Mouse (Mus musculus) urinary bladder, adult 2 months (tissue): ENCODE data around the gene Actr3. TPM values are rescaled to one million over a fixed set of nuclear protein-coding genes. Genes with fewer than 3 reads are reported as not detected.

ENCODE experiments used
- DNase-seq: peaks from one replicate; pipeline ENCODE4 v3.0.0; 2022; ENCODE audit warnings: low spot score
- polyA plus RNA-seq: library from polyadenylated mRNA; depleted of rRNA; stranded (reverse); fragments of >200 nt; gene quantifications from 2 replicates; pipeline ENCODE4 v1.2.3, GENCODE M21; 2012; rRNA removed

The Actr3 gene
- 105 and 131 TPM in 2 replicates for polyA plus RNA-seq

DNA sequence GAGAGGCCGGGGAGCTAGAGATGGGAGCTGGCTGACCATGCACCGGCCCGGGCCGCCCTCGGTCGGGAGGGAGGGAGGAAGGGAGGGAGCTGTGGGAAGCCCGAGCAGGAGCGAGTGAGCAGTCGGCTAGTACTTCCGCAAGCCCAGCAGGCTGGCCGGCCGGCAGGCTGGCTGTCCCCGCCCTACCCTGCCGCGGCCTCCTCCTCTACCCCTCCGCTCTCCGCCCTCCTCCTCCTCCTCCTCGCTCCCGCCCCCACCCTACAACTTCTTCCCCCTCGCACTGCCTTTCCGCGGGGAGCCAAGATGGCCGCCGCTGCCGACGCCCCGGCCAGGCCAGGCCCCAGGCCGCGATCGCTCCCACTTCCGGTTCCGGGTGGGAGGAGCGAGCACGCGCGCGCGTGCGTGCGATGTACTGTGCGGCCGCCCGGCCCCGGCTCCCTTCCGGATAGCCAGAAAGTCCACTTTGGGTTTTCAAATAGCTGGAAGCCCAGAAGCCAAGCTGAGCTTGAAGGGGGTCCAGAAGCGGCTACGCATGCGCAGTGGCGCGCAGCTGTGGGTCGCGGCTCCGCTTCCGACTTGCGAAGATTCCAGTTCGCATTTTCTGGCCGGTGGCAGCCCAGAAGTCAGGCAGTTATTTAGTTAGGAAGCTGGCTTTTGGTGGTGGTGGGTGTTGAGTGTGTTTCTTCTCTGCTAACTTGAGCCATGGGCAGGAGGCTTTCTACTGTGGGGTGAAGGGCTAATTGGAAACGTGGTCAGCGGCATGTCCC lies at the start of gene Actr3:
TSS of gene Actr3 (minus strand) at position 359 of the 767 bp plus-strand sequence.
- peak; percentile 99 for DNase-seq

- DNase-seq = no peak
Measured at GRCm38 (mm10) chr1:125482459-125483287, 47.1 kb upstream of the Actr3 start.

GRCm38 (mm10) chr1:125481842-125482241 lies 46.3 kb upstream of the Actr3 start:
- DNase-seq = no peak

GRCm38 (mm10) chr1:125478588-125478987 lies 43.1 kb upstream of the Actr3 start:
- DNase-seq = no peak

GRCm38 (mm10) chr1:125475961-125476682 lies 40.6 kb upstream of the Actr3 start:
- DNase-seq = no peak

DNA sequence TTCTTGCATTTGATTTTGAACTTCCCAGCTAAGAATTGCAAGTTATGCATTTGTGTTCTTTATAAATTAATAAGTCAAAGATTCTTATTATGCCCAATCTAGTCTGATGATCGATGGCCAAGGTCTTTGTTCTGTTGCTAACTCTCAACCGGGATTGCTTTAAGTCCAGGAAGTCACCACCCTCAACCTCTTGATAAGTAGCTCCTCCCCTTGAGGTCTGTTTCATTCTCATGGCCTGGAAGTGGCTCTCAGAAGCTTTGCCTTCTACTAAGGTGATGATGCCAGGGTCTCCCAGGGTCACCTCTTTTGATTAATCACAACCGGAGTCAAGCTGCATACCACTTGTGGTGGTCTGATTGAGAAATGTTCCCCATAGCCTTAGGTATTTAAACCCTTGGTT lies 38.3 kb upstream of the Actr3 start:
- no peak for DNase-seq

GRCm38 (mm10) chr1:125473126-125473666 lies 37.7 kb upstream of the Actr3 start:
- no peak for DNase-seq

- DNase-seq = no peak
Measured at GRCm38 (mm10) chr1:125470805-125471648, 35.5 kb upstream of the Actr3 start.

GRCm38 (mm10) chr1:125467936-125468335 lies 32.4 kb upstream of the Actr3 start:
- no peak for DNase-seq

DNA sequence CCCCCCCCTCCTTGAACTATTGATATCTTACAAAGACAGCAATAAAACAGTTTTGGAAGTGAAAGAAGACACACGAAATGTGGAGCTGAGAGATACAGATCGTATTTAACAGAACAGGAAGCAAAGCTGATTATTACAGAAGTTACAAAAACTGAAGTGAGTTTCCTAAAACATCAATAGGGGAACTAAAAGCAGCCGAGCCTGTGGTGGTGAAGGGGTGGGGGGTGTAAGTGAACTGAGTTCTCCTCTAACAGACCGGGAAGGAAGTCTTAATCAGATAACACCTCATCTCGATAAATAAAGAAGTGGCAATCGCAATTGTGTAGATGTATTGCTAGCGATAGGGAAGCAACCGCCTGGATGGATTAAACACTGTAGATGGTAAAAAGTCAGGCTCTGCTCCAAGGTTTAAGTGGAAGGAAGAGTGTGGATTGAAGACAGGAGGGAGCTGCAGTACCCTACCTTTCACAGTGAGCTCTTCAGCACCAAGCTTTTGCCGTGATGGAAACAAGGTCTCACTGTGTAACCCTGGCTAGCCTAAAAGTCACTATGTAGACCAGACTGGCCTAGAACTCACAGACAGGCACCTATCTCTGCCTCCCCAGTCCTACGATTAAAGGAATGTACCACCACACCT lies 31.2 kb upstream of the Actr3 start:
- no peak for DNase-seq

- DNase-seq = no peak
Measured at GRCm38 (mm10) chr1:125464011-125464410, 28.5 kb upstream of the Actr3 start.

DNA sequence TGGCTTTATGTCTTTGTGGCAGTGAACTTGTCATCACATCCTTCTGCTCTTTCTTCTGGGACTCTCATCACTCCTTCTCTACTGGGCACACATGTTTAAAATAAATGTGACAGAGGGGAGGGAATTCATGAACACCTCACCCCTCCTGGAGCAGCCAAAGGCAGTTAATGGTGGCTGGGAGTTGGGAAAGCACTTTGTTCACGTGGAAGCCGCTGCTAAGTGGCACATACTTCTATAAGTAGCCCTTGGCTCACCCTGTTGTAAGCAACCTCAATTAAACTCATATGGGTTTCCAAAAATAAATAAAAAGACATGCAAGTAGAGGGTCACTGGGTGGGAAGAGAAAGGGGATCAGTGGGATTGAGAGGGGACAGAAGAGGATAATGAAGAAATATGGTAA lies 27.8 kb upstream of the Actr3 start:
- no peak for DNase-seq

- DNase-seq = no peak
Measured at GRCm38 (mm10) chr1:125462917-125463316, 27.4 kb upstream of the Actr3 start.

GRCm38 (mm10) chr1:125458531-125458930 lies 23.0 kb upstream of the Actr3 start:
- DNase-seq = no peak

DNA sequence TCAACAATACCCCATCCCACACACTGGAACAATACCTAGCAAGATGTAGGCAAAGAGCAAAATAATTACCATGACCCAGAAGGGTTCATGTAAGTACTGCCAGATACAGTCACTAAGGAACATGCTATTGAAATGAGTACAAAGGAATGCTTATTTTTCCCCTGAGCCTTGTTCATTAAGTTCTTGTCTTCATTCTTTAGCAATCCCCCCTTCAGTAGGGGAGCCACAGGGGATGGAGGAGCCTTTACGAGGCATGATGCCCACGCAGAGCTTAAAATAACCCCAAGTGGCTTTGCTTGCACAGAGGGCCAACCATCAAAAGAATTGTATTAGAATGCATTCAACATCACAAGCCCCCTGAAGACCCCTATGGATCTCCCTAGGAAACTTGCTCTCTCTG lies 19.6 kb upstream of the Actr3 start:
- DNase-seq = no peak

GRCm38 (mm10) chr1:125450282-125451000 lies 14.9 kb upstream of the Actr3 start:
- no peak for DNase-seq

DNA sequence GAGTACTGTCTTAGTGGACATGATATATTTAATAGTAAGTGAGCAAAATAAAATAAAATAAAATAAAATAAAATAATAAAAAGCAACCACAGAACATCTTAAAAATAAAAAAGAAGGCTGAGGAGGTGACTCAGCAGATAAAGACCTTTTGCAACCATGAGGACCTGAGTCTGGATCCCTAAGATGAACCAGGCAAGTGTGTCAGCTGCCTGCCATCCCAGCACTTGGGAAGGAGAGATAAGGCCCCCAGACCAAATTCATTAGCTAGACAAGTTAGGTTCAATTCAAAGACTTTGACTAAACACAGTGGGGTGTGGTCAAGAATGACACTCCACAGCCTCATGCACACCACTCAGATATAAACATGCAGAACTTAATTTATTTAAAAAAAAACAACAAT lies 12.4 kb upstream of the Actr3 start:
- DNase-seq = no peak

DNA sequence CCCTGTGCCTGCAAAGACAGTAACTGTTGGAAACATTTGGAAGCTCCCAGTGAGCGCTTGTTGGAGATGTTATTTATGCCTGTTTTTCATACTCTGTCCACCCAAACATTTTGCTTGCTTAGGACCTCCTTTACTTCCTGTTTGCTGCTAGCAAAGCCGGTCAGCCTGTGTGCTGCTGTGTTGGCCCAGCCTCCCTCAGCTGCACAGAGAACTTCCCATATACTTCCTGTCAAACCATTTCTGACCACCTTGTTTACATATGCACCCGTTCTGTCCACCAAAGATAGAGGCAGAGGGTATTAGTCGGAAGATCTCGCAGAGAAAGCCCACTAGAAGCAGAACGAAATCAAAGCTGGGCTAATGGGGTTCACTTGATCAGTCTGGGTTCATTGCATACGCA lies 6.2 kb upstream of the Actr3 start:
- DNase-seq = no peak

GRCm38 (mm10) chr1:125441251-125441650 lies 5.7 kb upstream of the Actr3 start:
- no peak for DNase-seq

DNA sequence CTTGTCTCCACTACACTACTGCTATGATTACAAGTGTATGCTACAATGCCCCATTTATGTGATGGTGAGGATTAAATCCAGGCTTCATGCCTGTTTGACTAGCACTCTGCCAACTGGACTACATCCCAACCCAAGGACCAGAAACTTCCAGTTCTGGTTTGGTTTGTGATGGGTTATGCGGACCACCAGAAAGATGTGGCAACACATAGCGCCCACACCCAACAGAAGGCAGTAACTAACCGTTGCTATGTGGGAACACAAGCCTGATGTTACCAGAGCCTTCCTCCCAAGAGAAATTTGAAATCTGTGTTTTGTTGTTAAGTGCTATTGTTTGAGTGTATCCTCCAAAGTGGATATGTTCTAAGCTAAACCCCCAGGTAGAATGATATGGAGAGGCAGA lies 4.0 kb upstream of the Actr3 start:
- no peak for DNase-seq
